ENCODE assay signal across 26 mouse cellular contexts in the genomic region with DNA sequence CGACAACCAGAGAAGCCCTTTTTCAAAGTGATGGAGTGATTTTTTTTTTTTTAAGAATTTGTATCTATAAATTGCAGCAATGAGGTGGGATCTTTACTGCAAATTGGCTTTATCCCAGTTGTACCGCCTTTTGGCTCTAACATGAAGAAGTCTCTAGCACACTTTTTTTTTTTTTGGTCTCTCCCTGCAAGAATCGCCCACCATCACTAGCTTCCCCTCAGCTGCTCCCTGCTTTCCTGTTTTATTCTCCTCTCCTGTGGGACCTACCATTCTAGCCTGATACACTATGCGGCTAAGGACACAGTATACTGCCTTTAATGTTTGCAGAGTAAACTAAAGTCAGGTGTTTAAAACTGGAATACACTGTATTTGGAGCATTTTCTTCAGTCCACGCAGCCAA. TPM values are rescaled to one million over a fixed set of nuclear protein-coding genes. Genes with fewer than 3 reads are reported as not detected.
DNase-seq lines count a peak whose midpoint lies in the region; ATAC-seq and TF ChIP-seq lines count a peak whose summit lies in the region.
"Had no signal": no experiment of that assay in that cellular context is flagged by ENCODE, and none has a peak within 500 bp of the region (broad histone marks: within the 10 kb centered on the region; RNA-seq: fewer than 3 reads in every experiment).

No protein-coding gene starts in this region.

- H3K27ac ChIP-seq in layer of hippocampus, adult 2 months = peak overlapping the region; percentile 87
- H3K27ac ChIP-seq: embryonic facial prominence, embryonic 13.5 days; hindbrain, embryonic 14.5 days; hindbrain, postnatal 0 days had no signal

- no peak for TF ChIP-seq CTCF in layer of hippocampus, adult 2 months (conservative IDR thresholded peaks at IDR 0.05)

- no peak overlapping the region for H3K4me3 ChIP-seq in layer of hippocampus, adult 2 months
- H3K4me3 ChIP-seq: embryonic facial prominence, embryonic 13.5 days; heart, adult 2 months; heart, embryonic 10.5 days; heart, embryonic 13.5 days had no signal

- DNase-seq in frontal cortex, postnatal 25 days (ENCODE audit: low spot score in 2 of 2) = no peak
- DNase-seq in layer of hippocampus, adult 2 months (ENCODE audit: low spot score in 2 of 2) = no peak
- DNase-seq in layer of hippocampus, adult 9-10 months (ENCODE audit: low spot score) = no peak
- DNase-seq in right cerebral cortex, adult 18-20 months = peak; percentile 30
- DNase-seq in right cerebral cortex, postnatal 14 days = no peak
- no peak for DNase-seq in Muller cell, postnatal 12 days (ENCODE audit: inconsistent ontology term)
- DNase-seq: adrenal gland, adult 8-10 months; adrenal gland, postnatal 25 days; cerebellum, adult 18-20 months; cerebellum, adult 9-10 months; cerebellum, postnatal 14 days; gastrocnemius, postnatal 36 days; heart, adult 2 months; heart, postnatal 14 days; heart, postnatal 4 days; kidney, adult 11 months had no signal

- peak; percentile 53 for ATAC-seq in frontal cortex, adult (ENCODE audit: low TSS enrichment)
- ATAC-seq: activated CD4-positive, CD25-positive, alpha-beta regulatory T cell, adult 4 months; CD4-positive, CD25-positive, alpha-beta regulatory T cell, adult 4 months; forebrain, embryonic 14.5 days; hindbrain, postnatal 0 days; inflammation-experienced regulatory T-cells, adult 6 months had no signal

RNA-seq across cellular contexts. Expression of gene Sorbs1, which starts 43.8 kb away (rescaled TPM):
- 100 to 1,000 TPM; 222 to 229 TPM for total RNA-seq in layer of hippocampus, adult 2 months (2021)
